Mouse (Mus musculus) neural tube, embryonic 13.5 days (tissue): Measurements from ENCODE around the gene Itpkb. TPM values are rescaled to one million over a fixed set of nuclear protein-coding genes. Genes with fewer than 3 reads are reported as not detected.

Source experiments
- ATAC-seq: fragments of 200-750 bp; cut with Nextera tagmentation; 2 replicates; pipeline ENCODE4 v1.8.0; 2017; ENCODE audit warnings: low read depth, mild to moderate bottlenecking, moderate TSS enrichment, moderate library complexity
- H3K27ac ChIP-seq: fragments of 300-500 bp; sonication (generic); replicated peaks from 2 replicates; pipeline ENCODE4 v1.5.1; 2015; ENCODE audit warnings: moderate library complexity, mild to moderate bottlenecking, inconsistent platforms
- H3K27me3 ChIP-seq: fragments of 300-500 bp; sonication (generic); 2 replicates; pipeline ENCODE4 v1.6.1; 2015; ENCODE audit warnings: mild to moderate bottlenecking, inconsistent platforms
- H3K36me3 ChIP-seq: fragments of 300-500 bp; sonication (generic); 2 replicates; pipeline ENCODE4 v1.6.1; 2015; ENCODE audit warnings: mild to moderate bottlenecking, inconsistent platforms
- H3K4me1 ChIP-seq: fragments of 300-500 bp; sonication (generic); replicated peaks from 2 replicates; pipeline ENCODE4 v1.6.1; 2015; ENCODE audit warnings: inconsistent platforms
- H3K4me2 ChIP-seq: fragments of 300-500 bp; sonication (generic); 2 replicates; pipeline ENCODE4 v1.6.1; 2015; ENCODE audit warnings: inconsistent platforms, mild to moderate bottlenecking, moderate library complexity
- H3K4me3 ChIP-seq: fragments of 300-500 bp; sonication (generic); 2 replicates; pipeline ENCODE4 v1.5.1; 2015; ENCODE audit warnings: mild to moderate bottlenecking, inconsistent platforms
- H3K9ac ChIP-seq: fragments of 300-500 bp; sonication (generic); 2 replicates; pipeline ENCODE4 v1.6.1; 2015; ENCODE audit warnings: moderate library complexity, mild to moderate bottlenecking, inconsistent platforms
- H3K9me3 ChIP-seq: fragments of 300-500 bp; sonication (generic); 2 replicates; pipeline ENCODE4 v1.6.1; 2016; ENCODE audit warnings: inconsistent platforms
- WGBS: fragments of 180-500 bp; shearing (Covaris S2); methylation state at CpG from one replicate; pipeline ENCODE4 v1.1.7; 2015; 5-methylcytosine and 5-hydroxymethylcytosine counted together
- polyA plus RNA-seq: library from polyadenylated mRNA; unstranded; fragments of >200 nt; fragmentation: Nextera tagmentation; extraction: Ambion mirVana; gene quantifications from 2 replicates; pipeline ENCODE4 v1.2.1, GENCODE M21; 2015

Gene Itpkb
- polyA plus RNA-seq, 1 experiment from 2014 or later, result 3.9 TPM

GRCm38 (mm10) chr1:180393017-180393797, 62.9 kb downstream of the Itpkb start:
- H3K4me1 ChIP-seq, result peaks cover 5% of the 10 kb centered on the region
- no peak overlapping the region for H3K9ac ChIP-seq
- no peaks in the 10 kb centered on the region for H3K27me3 ChIP-seq
- H3K27ac ChIP-seq, result no peak overlapping the region
- H3K4me2 ChIP-seq, result no peak overlapping the region
- no peak for ATAC-seq
- H3K9me3 ChIP-seq, result no peaks in the 10 kb centered on the region
- H3K36me3 ChIP-seq, result no peaks in the 10 kb centered on the region
- H3K4me3 ChIP-seq, result no peak overlapping the region
- 78% methylated on average over 9 of the region's 9 CpGs for WGBS

- ATAC-seq, result no peak
- Histone ChIP-seq H3K9ac (no peak overlapping the region), H3K9me3 (no peaks in the 10 kb centered on the region), H3K27me3 (no peaks in the 10 kb centered on the region), H3K4me1 (no peaks in the 10 kb centered on the region; the same call in 1 of the 2 replicates), H3K4me2 (no peak overlapping the region), H3K27ac (no peak overlapping the region), H3K36me3 (no peaks in the 10 kb centered on the region), H3K4me3 (no peak overlapping the region)
- 87% methylated on average over 12 of the region's 12 CpGs for WGBS
These were observed 63.6 kb downstream of the Itpkb start for GRCm38 (mm10) chr1:180393873-180394272.

- H3K9me3 ChIP-seq, result no peaks in the 10 kb centered on the region
- no peaks in the 10 kb centered on the region for H3K27me3 ChIP-seq
- peaks cover 1% of the 10 kb centered on the region for H3K4me1 ChIP-seq
- no peak for ATAC-seq
- H3K4me3 ChIP-seq, result no peak overlapping the region
- H3K27ac ChIP-seq, result no peak overlapping the region
- H3K4me2 ChIP-seq, result no peak overlapping the region
- no peak overlapping the region for H3K9ac ChIP-seq
- WGBS, result 52% methylated on average over 5 of the region's 5 CpGs
- no peaks in the 10 kb centered on the region for H3K36me3 ChIP-seq
These were observed 67.4 kb downstream of the Itpkb start for GRCm38 (mm10) chr1:180397734-180398133.

GRCm38 (mm10) chr1:180398446-180398845, 68.2 kb downstream of the Itpkb start:
- Histone ChIP-seq H3K27me3 (no peaks in the 10 kb centered on the region), H3K4me1 (peaks cover 6% of the 10 kb centered on the region), H3K9me3 (no peaks in the 10 kb centered on the region), H3K27ac (no peak overlapping the region), H3K36me3 (no peaks in the 10 kb centered on the region), H3K4me2 (no peak overlapping the region), H3K9ac (no peak overlapping the region), H3K4me3 (no peak overlapping the region)
- no peak for ATAC-seq
- WGBS, result 78% methylated on average over 3 of the region's 3 CpGs

- ATAC-seq, result no peak
- 82% methylated on average over 4 of the region's 4 CpGs for WGBS
These were observed 70.6 kb downstream of the Itpkb start for GRCm38 (mm10) chr1:180400691-180401455.

GRCm38 (mm10) chr1:180401725-180402124, 71.4 kb downstream of the Itpkb start:
- H3K27me3 ChIP-seq, result no peaks in the 10 kb centered on the region
- WGBS, result 90% methylated on average over 6 of the region's 6 CpGs
- no peak for ATAC-seq

More at GRCm38 (mm10) chr1:180400691-180401455, 70.6 kb downstream of the Itpkb start:
- Histone ChIP-seq H3K9me3 (no peaks in the 10 kb centered on the region), H3K27me3 (no peaks in the 10 kb centered on the region), H3K4me1 (peaks cover 14% of the 10 kb centered on the region), H3K9ac (no peak overlapping the region), H3K4me2 (no peak overlapping the region), H3K4me3 (no peak overlapping the region), H3K36me3 (no peaks in the 10 kb centered on the region), H3K27ac (no peak overlapping the region)

GRCm38 (mm10) chr1:180402481-180403081, 72.3 kb downstream of the Itpkb start:
- peak overlapping the region; percentile 63 for H3K27ac ChIP-seq
- no peaks in the 10 kb centered on the region for H3K27me3 ChIP-seq
- H3K9ac ChIP-seq, result no peak overlapping the region
- H3K9me3 ChIP-seq, result no peaks in the 10 kb centered on the region
- H3K4me1 ChIP-seq, result peaks cover 28% of the 10 kb centered on the region
- ATAC-seq, result no peak
- no peak overlapping the region for H3K4me3 ChIP-seq
- WGBS, result 85% methylated on average over 11 of the region's 11 CpGs
- no peaks in the 10 kb centered on the region for H3K36me3 ChIP-seq
- H3K4me2 ChIP-seq, result no peak overlapping the region

More at GRCm38 (mm10) chr1:180401725-180402124, 71.4 kb downstream of the Itpkb start:
- peaks cover 20% of the 10 kb centered on the region for H3K4me1 ChIP-seq
- H3K27ac ChIP-seq, result no peak overlapping the region
- H3K9ac ChIP-seq, result no peak overlapping the region
- H3K36me3 ChIP-seq, result no peaks in the 10 kb centered on the region
- H3K9me3 ChIP-seq, result no peaks in the 10 kb centered on the region
- no peak overlapping the region for H3K4me2 ChIP-seq
- H3K4me3 ChIP-seq, result no peak overlapping the region

GRCm38 (mm10) chr1:180403357-180403693, 73.0 kb downstream of the Itpkb start:
- Histone ChIP-seq H3K27ac (peak overlapping the region; percentile 63), H3K4me3 (no peak overlapping the region), H3K36me3 (no peaks in the 10 kb centered on the region), H3K9me3 (no peaks in the 10 kb centered on the region), H3K4me2 (no peak overlapping the region), H3K4me1 (peaks cover 33% of the 10 kb centered on the region), H3K27me3 (no peaks in the 10 kb centered on the region), H3K9ac (no peak overlapping the region)
- WGBS, result 89% methylated on average over 8 of the region's 8 CpGs
- ATAC-seq, result no peak

- H3K36me3 ChIP-seq, result no peaks in the 10 kb centered on the region
- no peak for ATAC-seq
- H3K4me1 ChIP-seq, result peaks cover 39% of the 10 kb centered on the region
- peak overlapping the region; percentile 63 for H3K27ac ChIP-seq
- H3K4me3 ChIP-seq, result no peak overlapping the region
- WGBS, result 73% methylated on average over 32 of the region's 32 CpGs
- H3K4me2 ChIP-seq, result no peak overlapping the region
- no peaks in the 10 kb centered on the region for H3K27me3 ChIP-seq
- H3K9me3 ChIP-seq, result no peaks in the 10 kb centered on the region
- no peak overlapping the region for H3K9ac ChIP-seq
These were observed 73.7 kb downstream of the Itpkb start for GRCm38 (mm10) chr1:180403694-180404606.

- H3K36me3 ChIP-seq, result no peaks in the 10 kb centered on the region
- WGBS, result 95% methylated on average over 3 of the region's 3 CpGs
- peaks cover 42% of the 10 kb centered on the region for H3K4me1 ChIP-seq
- no peak overlapping the region for H3K9ac ChIP-seq
- no peak for ATAC-seq
- H3K27ac ChIP-seq, result peak overlapping the region; percentile 63
- no peak overlapping the region for H3K4me2 ChIP-seq
- no peak overlapping the region for H3K4me3 ChIP-seq
- H3K9me3 ChIP-seq, result no peaks in the 10 kb centered on the region
- no peaks in the 10 kb centered on the region for H3K27me3 ChIP-seq
These were observed 74.4 kb downstream of the Itpkb start for GRCm38 (mm10) chr1:180404706-180405105.

GRCm38 (mm10) chr1:180405576-180406335, 75.5 kb downstream of the Itpkb start:
- Histone ChIP-seq H3K36me3 (no peaks in the 10 kb centered on the region), H3K27ac (no peak overlapping the region; the same call in 1 of the 2 replicates), H3K4me3 (no peak overlapping the region), H3K4me1 (peaks cover 45% of the 10 kb centered on the region), H3K9me3 (no peaks in the 10 kb centered on the region), H3K9ac (no peak overlapping the region), H3K27me3 (no peaks in the 10 kb centered on the region), H3K4me2 (no peak overlapping the region)
- 87% methylated on average over 9 of the region's 9 CpGs for WGBS
- ATAC-seq, result no peak
